Mouse (Mus musculus) liver, embryonic 14.5 days (tissue): Measurements from ENCODE around the gene Tas2r135. TPM values are rescaled to one million over a fixed set of nuclear protein-coding genes. Genes with fewer than 3 reads are reported as not detected.

ENCODE experiments used
- ATAC-seq: fragments of 200-750 bp; cut with Nextera tagmentation; 2 replicates; pipeline ENCODE4 v1.8.0; 2017; ENCODE audit warnings: moderate number of reproducible peaks, mild to moderate bottlenecking, moderate library complexity; ENCODE audit not compliant: insufficient read depth
- DNase-seq, 3 experiments: peaks; one replicate each; pipeline ENCODE4 v3.0.0-alpha.2; 2012 to 2013; ENCODE audit warnings: low read depth in 3 of 3, low spot score in 3 of 3
- H3K27ac ChIP-seq: fragments of 300-500 bp; sonication (generic); 2 replicates; pipeline ENCODE4 v1.5.1; 2014; ENCODE audit warnings: moderate library complexity, mild to moderate bottlenecking, control low read depth, inconsistent platforms
- H3K27me3 ChIP-seq: fragments of 300-500 bp; sonication (generic); 2 replicates; pipeline ENCODE4 v1.6.1; 2014; ENCODE audit warnings: mild to moderate bottlenecking, low read length, moderate library complexity; ENCODE audit not compliant: control insufficient read depth, insufficient read depth
- H3K36me3 ChIP-seq: fragments of 300-500 bp; sonication (generic); replicated peaks from 2 replicates; pipeline ENCODE4 v1.6.1; 2014; ENCODE audit warnings: low read depth; ENCODE audit not compliant: control insufficient read depth, insufficient read depth
- H3K4me1 ChIP-seq, 2 experiments: fragments of 200-500 bp in 1 of 2; fragments of 300-500 bp in 1 of 2; sonication (generic) in 1 of 2; replicated peaks; 2 replicates each; pipeline ENCODE4 v1.6.1; 2012 to 2014; ENCODE audit warnings: antibody characterized with exemption in 1 of 2, inconsistent platforms in 1 of 2, low read length in 1 of 2; ENCODE audit not compliant: control insufficient read depth in 2 of 2, insufficient read depth in 2 of 2
- H3K4me2 ChIP-seq: fragments of 300-500 bp; sonication (generic); 2 replicates; pipeline ENCODE4 v1.6.1; 2014; ENCODE audit warnings: low read depth, mild to moderate bottlenecking, control low read depth, moderate library complexity
- H3K4me3 ChIP-seq, 2 experiments: fragments of 200-500 bp in 1 of 2; fragments of 300-500 bp in 1 of 2; sonication (generic) in 1 of 2; 2 replicates each; pipeline ENCODE4 v1.5.1; 2012 to 2014; ENCODE audit warnings: low read depth in 2 of 2, low read length in 2 of 2, mild to moderate bottlenecking in 2 of 2, control low read depth in 1 of 2, inconsistent platforms in 1 of 2, moderate library complexity in 1 of 2; ENCODE audit not compliant: insufficient read depth in 1 of 2
- H3K9ac ChIP-seq: fragments of 300-500 bp; sonication (generic); replicated peaks from 2 replicates; pipeline ENCODE4 v1.6.1; 2014; ENCODE audit warnings: mild to moderate bottlenecking, control low read depth, moderate library complexity
- H3K9me3 ChIP-seq: fragments of 300-500 bp; sonication (generic); 2 replicates; pipeline ENCODE4 v1.6.1; 2016; ENCODE audit warnings: low read length, mixed read lengths; ENCODE audit not compliant: control insufficient read depth
- CTCF ChIP-seq: IDR thresholded peaks from 2 replicates; pipeline ENCODE4 v1.5.1; 2016; ENCODE audit warnings: antibody characterized with exemption, low read depth, control low read depth
- EP300 ChIP-seq: IDR thresholded peaks from 2 replicates; pipeline ENCODE4 v1.6.1; 2016; ENCODE audit warnings: antibody characterized with exemption, low read depth
- WGBS: fragments of 180-500 bp; shearing (Covaris S2); extraction: QIAGEN DNeasy Blood & Tissue Kit; methylation state at CpG from one replicate; pipeline ENCODE4 v1.1.7; 2014; ENCODE audit not compliant: insufficient replicate concordance; 5-methylcytosine and 5-hydroxymethylcytosine counted together
- polyA plus RNA-seq, 2 experiments: library from polyadenylated mRNA; depleted of rRNA in 1 of 2; stranded (reverse) in 1 of 2; unstranded in 1 of 2; fragments of >200 nt; fragmentation: Nextera tagmentation in 1 of 2; extraction: Ambion mirVana in 1 of 2; gene quantifications; 2 replicates each; pipeline versions ENCODE4 v1.2.1 to v1.2.3; 2012 to 2014

The Tas2r135 gene
- polyA plus RNA-seq, 2 experiments: not detected

DNA sequence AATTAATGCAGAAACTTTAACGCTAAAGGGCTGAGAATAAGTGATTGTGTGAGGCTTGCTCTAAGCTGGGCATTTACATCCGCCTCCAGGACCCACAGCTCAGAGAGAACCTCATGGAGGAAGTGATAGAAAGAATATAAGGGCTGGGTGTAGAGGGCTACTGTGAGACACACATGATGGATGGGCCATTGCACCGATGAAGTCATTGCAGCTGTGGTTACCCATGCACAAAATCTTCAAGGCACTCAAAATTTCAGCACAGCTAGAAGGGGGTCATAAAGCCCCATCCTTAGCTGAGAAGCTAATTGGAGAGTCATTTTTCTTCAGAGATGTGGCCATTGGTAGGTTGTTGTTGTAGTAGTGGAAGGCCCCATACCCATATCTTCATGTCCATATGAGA lies 6.9 kb upstream of the Tas2r135 start:
- no peak for DNase-seq
- Histone ChIP-seq H3K27ac (no peak overlapping the region), H3K9me3 (no peaks in the 10 kb centered on the region), H3K27me3 (no peaks in the 10 kb centered on the region), H3K36me3 (no peaks in the 10 kb centered on the region), H3K4me2 (no peak overlapping the region), H3K4me1 (no peaks in the 10 kb centered on the region), H3K4me3 (no peak overlapping the region), H3K9ac (no peak overlapping the region)
- TF ChIP-seq EP300 (no peak), CTCF (no peak)
- 41% methylated on average over 3 of the region's 3 CpGs for WGBS
- ATAC-seq: no peak

GRCm38 (mm10) chr6:42398998-42399397 lies 6.2 kb upstream of the Tas2r135 start:
- no peak overlapping the region for H3K9ac ChIP-seq
- H3K9me3 ChIP-seq: no peaks in the 10 kb centered on the region
- H3K4me3 ChIP-seq: no peak overlapping the region
- H3K36me3 ChIP-seq: no peaks in the 10 kb centered on the region
- no peak overlapping the region for H3K4me2 ChIP-seq
- no peaks in the 10 kb centered on the region for H3K4me1 ChIP-seq
- TF ChIP-seq CTCF: no peak
- TF ChIP-seq EP300: no peak
- no peaks in the 10 kb centered on the region for H3K27me3 ChIP-seq
- WGBS: 69% methylated on average over 1 of the region's 1 CpGs
- DNase-seq (no peak), ATAC-seq (no peak)
- no peak overlapping the region for H3K27ac ChIP-seq

GRCm38 (mm10) chr6:42399938-42400337 lies 5.3 kb upstream of the Tas2r135 start, which contains the start of gene Tas2r143:
Gene Tas2r143, plus strand, starts transcription at chr6:42400238.
- no peak within 1 kb of the TSS for H3K4me3 ChIP-seq
- no peak within 1 kb of the TSS for H3K9ac ChIP-seq
- H3K4me1 ChIP-seq: no peaks in the 10 kb centered on the region
- no peak for TF ChIP-seq CTCF
- no peak for TF ChIP-seq EP300
- H3K27ac ChIP-seq: no peak within 1 kb of the TSS
- H3K27me3 ChIP-seq: no peaks in the 10 kb centered on the region
- ATAC-seq: no peak
- 80% methylated on average over 1 of the region's 1 CpGs for WGBS
- DNase-seq: no peak
- H3K9me3 ChIP-seq: no peaks in the 10 kb centered on the region
- no peak within 1 kb of the TSS for H3K4me2 ChIP-seq
- H3K36me3 ChIP-seq: no peaks in the 10 kb centered on the region

GRCm38 (mm10) chr6:42419443-42419842 lies 14.2 kb downstream of the Tas2r135 start:
- Histone ChIP-seq H3K9me3 (no peaks in the 10 kb centered on the region), H3K9ac (no peak overlapping the region), H3K4me2 (no peak overlapping the region), H3K27me3 (no peaks in the 10 kb centered on the region), H3K27ac (no peak overlapping the region), H3K4me1 (no peaks in the 10 kb centered on the region), H3K4me3 (no peak overlapping the region), H3K36me3 (no peaks in the 10 kb centered on the region)
- 64% methylated on average over 2 of the region's 2 CpGs for WGBS
- no peak for TF ChIP-seq CTCF
- ATAC-seq (no peak), DNase-seq (no peak)

- H3K9me3 ChIP-seq: no peaks in the 10 kb centered on the region
- TF ChIP-seq CTCF (no peak), EP300 (no peak)
- H3K4me1 ChIP-seq: no peaks in the 10 kb centered on the region
- H3K4me3 ChIP-seq: no peak overlapping the region
- DNase-seq (peak in 1 of 3 experiments; percentile 27), ATAC-seq (no peak)
- no peak overlapping the region for H3K4me2 ChIP-seq
- H3K36me3 ChIP-seq: no peaks in the 10 kb centered on the region
- WGBS: 35% methylated on average over 2 of the region's 2 CpGs
- no peaks in the 10 kb centered on the region for H3K27me3 ChIP-seq
- H3K9ac ChIP-seq: no peak overlapping the region
- no peak overlapping the region for H3K27ac ChIP-seq
These were observed 16.2 kb downstream of the Tas2r135 start for GRCm38 (mm10) chr6:42421439-42421838.

DNA sequence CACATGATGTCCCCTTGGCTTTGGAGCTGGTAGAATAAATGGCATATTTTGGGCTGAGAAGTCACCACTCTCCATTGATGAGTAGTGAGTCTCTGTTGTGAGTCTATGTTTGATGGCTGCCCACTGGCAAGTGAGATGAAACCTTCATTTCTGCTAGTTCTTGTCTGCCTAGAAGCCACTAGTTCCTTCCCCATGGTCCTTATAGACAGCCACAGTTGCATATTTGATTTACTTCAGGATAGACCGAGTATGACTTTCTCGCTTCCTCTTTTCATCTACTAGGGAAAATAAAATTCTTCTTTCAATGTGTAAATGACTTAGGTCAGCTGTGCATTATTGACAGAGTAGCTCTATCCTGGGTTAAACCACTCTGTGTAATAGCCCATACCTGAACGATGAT lies 19.2 kb downstream of the Tas2r135 start:
- Histone ChIP-seq H3K9ac (no peak overlapping the region), H3K27me3 (no peaks in the 10 kb centered on the region), H3K9me3 (no peaks in the 10 kb centered on the region), H3K36me3 (no peaks in the 10 kb centered on the region), H3K27ac (no peak overlapping the region), H3K4me2 (no peak overlapping the region), H3K4me1 (no peaks in the 10 kb centered on the region), H3K4me3 (no peak overlapping the region)
- ATAC-seq: no peak
- no peak for TF ChIP-seq EP300
- no peak for TF ChIP-seq CTCF
- no peak for DNase-seq
- WGBS: 56% methylated on average over 3 of the region's 3 CpGs
